Mouse (Mus musculus) yolk sac, embryonic 10.5 days (tissue): Measurements from ENCODE around the gene Olfr110.
"Not testable (repeated sequence)": the region's sequence is repeated elsewhere in the genome, so short reads cannot be mapped to it uniquely, and the experiment has no call there.

Source experiments
- DNase-seq: peaks from one replicate; pipeline ENCODE4 v3.0.0-alpha.2; 2017; ENCODE audit warnings: low spot score

Gene Olfr110

DNA sequence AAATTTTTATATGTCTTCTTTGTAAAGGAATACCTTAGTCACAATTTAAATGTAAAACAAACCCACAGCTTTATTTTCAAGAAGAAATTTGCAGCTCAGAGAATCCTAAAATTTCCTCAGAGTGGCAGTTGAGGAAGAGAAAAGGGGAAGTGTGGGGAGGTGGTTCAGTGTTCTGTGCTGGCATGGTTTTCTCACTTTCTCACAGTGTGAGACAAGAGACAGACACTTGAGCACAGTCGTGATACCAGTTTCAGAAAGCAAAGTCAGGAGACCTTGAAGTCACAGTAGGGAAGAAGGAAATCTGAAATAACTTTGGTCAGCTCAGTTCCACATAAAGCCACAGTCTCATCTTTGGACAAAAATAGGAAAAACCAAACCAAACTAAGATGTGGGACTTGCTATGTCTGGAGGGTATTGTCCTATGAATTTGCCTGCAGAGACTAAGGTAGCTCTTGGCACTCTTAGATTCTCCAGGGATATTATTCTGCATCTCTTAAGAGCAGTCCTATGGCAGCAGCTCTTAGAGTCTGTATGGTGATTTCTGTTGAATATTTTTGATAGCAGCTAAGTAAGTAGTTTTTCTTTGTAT, at the start of gene Olfr110:
Olfr110 (plus strand) TSS at position 539 of the 589 bp plus-strand sequence.
- DNase-seq, result no peak

DNA sequence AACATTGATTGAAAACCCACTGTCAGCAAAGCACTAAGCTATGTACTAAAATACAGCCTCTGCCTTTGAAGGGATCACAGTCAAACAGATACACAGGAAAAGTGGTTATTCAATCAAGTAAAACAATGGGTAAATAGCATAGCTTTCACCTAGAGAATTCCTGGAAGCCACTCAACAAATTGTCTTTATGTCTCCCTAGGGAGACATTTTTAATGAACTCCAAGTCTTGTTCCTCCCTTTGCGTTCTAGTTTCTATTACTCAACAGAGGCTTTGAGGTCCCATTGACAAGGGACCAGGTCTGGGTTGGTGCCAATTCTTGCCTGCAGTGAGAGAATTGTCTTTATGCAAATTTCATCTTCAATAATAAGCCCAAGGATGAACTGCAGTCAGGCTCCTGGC, 47.1 kb upstream of the Olfr110 start, which contains the start of gene Olfr108:
Olfr108 (plus strand) TSS at position 301 of the 400 bp plus-strand sequence.
- DNase-seq, result no peak

DNA sequence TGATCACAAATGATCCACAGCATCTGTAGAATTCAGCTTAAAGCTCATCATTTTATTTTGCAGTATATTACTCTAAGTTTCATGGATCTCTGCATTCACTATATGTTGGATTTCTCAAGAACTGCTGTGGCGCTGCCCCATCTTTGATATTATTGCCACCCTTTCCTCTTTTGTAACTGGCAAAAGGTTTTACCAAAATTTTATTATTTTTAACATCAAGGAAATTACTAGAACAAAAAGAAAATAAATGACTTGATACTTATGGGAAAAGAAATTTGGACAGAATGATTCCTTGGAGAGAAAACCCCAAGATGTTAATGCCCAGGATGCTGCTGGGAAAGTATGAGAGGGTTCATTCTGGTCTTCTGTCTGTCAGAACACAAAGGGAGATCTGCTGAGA, 33.7 kb upstream of the Olfr110 start, which contains the start of gene Olfr109:
Olfr109 (plus strand) TSS at position 301 of the 400 bp plus-strand sequence.
- no peak for DNase-seq

DNA sequence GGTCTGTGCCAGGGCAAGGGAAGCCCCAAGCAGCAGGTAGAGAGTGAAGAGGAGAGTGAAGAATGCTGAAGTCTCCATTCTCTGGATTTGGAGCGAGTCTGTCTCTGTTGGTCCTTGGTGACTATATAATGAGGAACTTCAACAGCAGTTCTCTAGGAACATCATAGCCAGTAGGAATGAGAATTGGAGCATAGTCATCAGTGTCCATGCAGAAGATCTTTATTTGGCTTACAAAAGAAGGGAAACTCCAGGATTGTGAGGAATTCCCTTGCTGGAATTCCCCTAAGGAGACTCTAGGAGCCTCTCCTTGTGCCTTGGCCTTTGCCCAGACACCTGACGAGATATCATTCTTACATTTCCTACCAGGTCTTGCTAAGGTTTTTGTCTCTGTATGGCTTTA, 8.8 kb upstream of the Olfr110 start, which contains the start of gene H2-M2:
H2-M2 (minus strand) TSS at position 101 of the 400 bp plus-strand sequence.
- DNase-seq, result no peak

DNA sequence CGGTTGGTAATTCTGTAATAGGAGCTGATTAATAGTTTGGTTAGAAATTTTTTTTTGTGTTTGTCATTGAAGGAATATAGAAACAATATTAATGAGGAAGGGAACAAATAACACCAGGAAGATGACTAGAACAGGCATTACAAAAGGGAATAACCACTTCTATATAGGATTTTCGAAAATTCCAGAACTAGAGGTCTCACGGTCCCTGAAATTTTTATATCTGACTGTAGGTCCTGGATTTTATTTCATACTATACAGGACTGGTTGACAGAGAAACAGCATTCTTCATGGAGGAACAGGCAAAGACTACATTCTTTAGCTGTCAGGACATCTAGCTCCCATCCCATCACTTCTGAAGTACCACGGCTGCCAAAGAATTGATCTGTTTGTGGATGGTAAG, 15.5 kb downstream of the Olfr110 start, which contains the start of gene Olfr111:
Olfr111 (plus strand) TSS at position 301 of the 400 bp plus-strand sequence.
- no peak for DNase-seq

DNA sequence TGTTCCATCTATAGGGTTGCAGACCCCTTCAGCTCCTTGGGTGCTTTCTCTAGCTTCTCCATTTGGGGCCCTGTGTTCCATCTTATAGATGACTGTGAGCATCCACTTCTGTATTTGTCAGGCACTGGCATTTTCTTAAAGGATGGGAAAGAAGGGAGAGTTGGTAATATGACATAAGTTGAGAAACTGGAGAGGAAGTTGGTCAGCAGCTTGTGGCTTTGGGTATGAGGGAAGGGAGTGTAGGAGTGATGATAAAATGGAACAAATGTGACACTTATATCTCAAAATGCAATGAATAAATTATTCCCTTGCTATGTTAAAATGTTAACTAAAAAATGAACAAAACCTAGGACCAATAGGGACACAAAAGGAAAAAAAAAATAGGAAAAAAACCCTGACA, 32.3 kb downstream of the Olfr110 start:
- not testable (repeated sequence) for DNase-seq

DNA sequence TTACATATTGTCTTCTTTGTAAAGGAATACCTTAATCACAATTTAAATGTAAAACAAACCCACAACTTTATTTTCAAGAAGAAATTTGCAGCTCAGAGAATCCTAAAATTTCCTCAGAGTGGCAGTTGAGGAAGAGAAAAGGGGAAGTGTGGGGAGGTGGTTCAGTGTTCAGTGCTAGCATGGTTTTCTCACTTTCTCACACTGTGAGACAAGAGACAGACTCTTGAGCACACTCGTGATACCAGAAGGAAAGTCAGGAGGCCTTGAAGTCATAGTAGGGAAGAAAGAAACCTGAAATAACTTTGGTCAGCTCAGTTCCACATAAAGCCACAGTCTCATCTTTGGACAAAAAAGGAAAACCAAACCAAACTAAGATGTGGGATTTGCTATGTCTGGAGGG, 33.2 kb downstream of the Olfr110 start:
- not testable (repeated sequence) for DNase-seq

DNA sequence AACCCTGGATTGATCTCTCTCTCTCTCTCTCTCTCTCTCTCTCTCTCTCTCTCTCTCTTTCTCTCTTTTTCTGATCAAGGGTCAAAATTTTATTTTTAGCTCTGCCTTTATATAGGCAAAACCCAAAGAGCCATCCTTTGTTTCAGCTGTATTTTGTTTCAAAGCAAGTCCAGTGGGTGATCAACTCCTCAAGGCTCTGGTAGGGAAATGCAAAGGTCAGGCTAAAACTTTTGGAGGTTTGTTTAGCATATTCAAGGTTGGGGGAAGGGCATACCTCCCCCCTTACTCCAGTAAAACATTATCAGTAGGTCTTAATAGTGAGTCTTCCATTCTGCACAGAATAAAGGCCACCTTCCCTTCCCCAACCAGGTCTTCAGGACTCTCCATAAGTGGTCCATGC, 42.9 kb downstream of the Olfr110 start:
- no peak for DNase-seq

DNA sequence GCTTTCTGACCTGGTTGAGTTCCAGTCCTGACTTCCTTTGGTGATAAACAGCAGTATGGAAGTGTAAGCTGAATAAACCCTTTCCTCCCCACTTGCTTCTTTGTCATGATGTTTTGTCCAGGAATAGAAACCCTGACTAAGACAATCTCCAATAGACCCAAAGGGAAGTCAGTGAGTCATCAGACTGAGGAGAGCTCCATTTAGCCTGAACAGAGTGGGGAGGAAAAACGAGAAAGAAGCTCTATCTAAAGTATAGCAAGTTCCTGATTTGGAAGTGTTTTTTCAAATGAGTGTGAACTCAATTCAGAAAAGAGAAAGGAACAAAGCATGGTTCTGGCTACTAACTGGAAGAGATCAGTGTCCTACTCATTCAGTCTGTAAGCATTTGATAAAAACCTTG, 46.1 kb downstream of the Olfr110 start:
- not testable (repeated sequence) for DNase-seq

DNA sequence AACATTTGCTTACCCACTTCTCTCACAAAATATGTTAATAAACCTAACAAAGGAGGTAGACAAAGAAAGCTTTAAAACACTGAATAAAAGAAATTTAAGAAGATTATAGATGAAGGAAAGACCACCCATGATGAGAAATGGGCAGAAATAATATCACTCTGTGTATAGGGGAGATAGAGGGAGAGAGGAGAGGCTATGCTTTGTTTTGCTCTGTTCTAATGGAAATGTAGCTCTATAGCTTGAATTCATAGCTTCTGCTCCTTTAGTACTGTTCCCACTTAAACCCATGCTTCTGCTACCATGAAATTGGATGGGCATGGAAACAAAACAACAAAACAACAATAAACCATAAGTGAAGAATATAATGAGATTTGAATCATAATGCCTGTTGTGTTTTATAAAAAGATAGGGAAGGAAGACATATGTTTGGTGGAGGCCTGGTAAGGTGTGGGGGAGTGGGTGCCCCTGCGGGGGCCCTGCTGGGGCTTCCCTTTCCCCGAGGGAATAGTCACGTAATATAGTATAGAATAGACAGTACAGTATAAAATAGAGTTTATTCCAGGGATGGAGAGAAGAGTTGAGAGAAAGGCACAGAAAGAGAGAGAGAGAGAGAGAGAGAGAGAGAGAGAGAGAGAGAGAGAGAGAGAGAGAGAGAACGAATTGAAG, 49.3 kb downstream of the Olfr110 start:
- DNase-seq, result no peak

DNA sequence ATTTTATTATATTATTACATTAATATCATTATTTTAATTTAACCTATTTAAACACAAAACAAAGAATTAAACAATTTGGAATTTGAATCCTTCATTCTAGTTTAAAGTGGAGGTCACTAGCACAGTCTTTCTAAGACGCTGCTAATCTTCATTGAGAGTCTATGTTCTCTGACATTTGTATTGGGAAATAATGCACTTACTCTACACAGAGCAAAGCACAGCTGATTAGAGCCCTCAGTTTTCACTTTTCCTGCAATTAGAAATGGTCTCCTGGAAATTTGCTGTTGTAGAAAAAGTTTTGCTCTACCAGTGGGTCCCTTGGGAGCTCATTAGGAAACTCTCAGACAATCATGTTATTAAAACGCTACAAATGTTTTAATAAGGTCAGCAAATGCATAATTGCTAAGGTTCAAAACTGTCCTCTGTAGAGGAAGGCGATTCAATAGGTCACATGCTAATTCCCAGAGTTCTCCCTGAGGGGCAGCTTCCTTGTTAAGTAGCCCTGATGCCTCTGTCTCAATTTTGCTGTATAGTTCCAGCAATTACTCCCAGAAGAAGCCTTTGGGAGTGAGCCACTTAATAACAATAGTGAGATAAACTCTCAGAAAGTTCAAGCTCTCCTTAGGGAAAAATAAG, 51.6 kb downstream of the Olfr110 start:
- no peak for DNase-seq
